Mouse (Mus musculus): ENCODE data around the gene Podxl2. TPM values are rescaled to one million over a fixed set of nuclear protein-coding genes. Genes with fewer than 3 reads are reported as not detected.

The Podxl2 gene
- polyA plus RNA-seq, 1 experiment from 2014 or later, result 56.8 TPM

- no peaks in the 10 kb centered on the region for H3K4me1 ChIP-seq (ENCODE audit: control insufficient read depth, insufficient read depth, low read length)
- no peak overlapping the region for H3K27ac ChIP-seq (replicated peaks; ENCODE audit: low read depth, low read length)
- no peak overlapping the region for H3K4me2 ChIP-seq (ENCODE audit: low read depth, low read length)
- no peaks in the 10 kb centered on the region for H3K9me3 ChIP-seq (replicated peaks; ENCODE audit: control insufficient read depth, low read length)
- H3K4me3 ChIP-seq (ENCODE audit: low read depth, low read length), result no peak overlapping the region
- WGBS, result 77% methylated on average over 5 of the region's 5 CpGs
- no peak for ATAC-seq (replicated peaks; ENCODE audit: insufficient number of reproducible peaks, low FRiP score, low TSS enrichment, low read depth)
- no peak overlapping the region for H3K9ac ChIP-seq (replicated peaks; ENCODE audit: low read length)
- no peaks in the 10 kb centered on the region for H3K36me3 ChIP-seq (replicated peaks; ENCODE audit: control insufficient read depth, insufficient read depth, low read depth, low read length)
- no peaks in the 10 kb centered on the region for H3K27me3 ChIP-seq (ENCODE audit: control insufficient read depth, insufficient read depth, low read length)
- DNase-seq (ENCODE audit: low spot score), result no peak
These were observed 20.3 kb downstream of the Podxl2 start for GRCm38 (mm10) chr6:88854509-88854908.

GRCm38 (mm10) chr6:88850034-88850433, 24.8 kb downstream of the Podxl2 start:
- no peak for ATAC-seq (replicated peaks; ENCODE audit: insufficient number of reproducible peaks, low FRiP score, low TSS enrichment, low read depth)
- no peaks in the 10 kb centered on the region for H3K36me3 ChIP-seq (replicated peaks; ENCODE audit: control insufficient read depth, insufficient read depth, low read depth, low read length)

GRCm38 (mm10) chr6:88849270-88849669, 25.6 kb downstream of the Podxl2 start:
- H3K4me3 ChIP-seq (ENCODE audit: low read depth, low read length), result no peak overlapping the region
- H3K9me3 ChIP-seq (replicated peaks; ENCODE audit: control insufficient read depth, low read length), result no peaks in the 10 kb centered on the region
- no peak overlapping the region for H3K9ac ChIP-seq (replicated peaks; ENCODE audit: low read length)
- H3K4me1 ChIP-seq (ENCODE audit: control insufficient read depth, insufficient read depth, low read length), result no peaks in the 10 kb centered on the region
- DNase-seq (ENCODE audit: low spot score) (no peak), ATAC-seq (replicated peaks; ENCODE audit: insufficient number of reproducible peaks, low FRiP score, low TSS enrichment, low read depth) (no peak)
- no peak overlapping the region for H3K27ac ChIP-seq (replicated peaks; ENCODE audit: low read depth, low read length)
- H3K27me3 ChIP-seq (ENCODE audit: control insufficient read depth, insufficient read depth, low read length), result no peaks in the 10 kb centered on the region
- WGBS, result 48% methylated on average over 4 of the region's 4 CpGs
- no peak overlapping the region for H3K4me2 ChIP-seq (ENCODE audit: low read depth, low read length)
- H3K36me3 ChIP-seq (replicated peaks; ENCODE audit: control insufficient read depth, insufficient read depth, low read depth, low read length), result no peaks in the 10 kb centered on the region

More at GRCm38 (mm10) chr6:88850034-88850433, 24.8 kb downstream of the Podxl2 start:
- H3K4me3 ChIP-seq (ENCODE audit: low read depth, low read length), result no peak overlapping the region
- no peak for DNase-seq (ENCODE audit: low spot score)
- no peaks in the 10 kb centered on the region for H3K27me3 ChIP-seq (ENCODE audit: control insufficient read depth, insufficient read depth, low read length)
- H3K4me2 ChIP-seq (ENCODE audit: low read depth, low read length), result no peak overlapping the region
- no peak overlapping the region for H3K27ac ChIP-seq (replicated peaks; ENCODE audit: low read depth, low read length)
- no peaks in the 10 kb centered on the region for H3K4me1 ChIP-seq (ENCODE audit: control insufficient read depth, insufficient read depth, low read length)
- no peak overlapping the region for H3K9ac ChIP-seq (replicated peaks; ENCODE audit: low read length)
- WGBS, result 90% methylated on average over 7 of the region's 7 CpGs
- H3K9me3 ChIP-seq (replicated peaks; ENCODE audit: control insufficient read depth, low read length), result no peaks in the 10 kb centered on the region

GRCm38 (mm10) chr6:88847571-88847970, 27.3 kb downstream of the Podxl2 start:
- no peak for DNase-seq (ENCODE audit: low spot score)
- H3K9ac ChIP-seq (replicated peaks; ENCODE audit: low read length), result no peak overlapping the region
- H3K4me1 ChIP-seq (ENCODE audit: control insufficient read depth, insufficient read depth, low read length), result peaks cover 3% of the 10 kb centered on the region; the same call in 1 of the 2 replicates
- H3K27ac ChIP-seq (replicated peaks; ENCODE audit: low read depth, low read length), result no peak overlapping the region
- no peaks in the 10 kb centered on the region for H3K36me3 ChIP-seq (replicated peaks; ENCODE audit: control insufficient read depth, insufficient read depth, low read depth, low read length)
- H3K4me2 ChIP-seq (ENCODE audit: low read depth, low read length), result no peak overlapping the region
- H3K4me3 ChIP-seq (ENCODE audit: low read depth, low read length), result no peak overlapping the region
- H3K9me3 ChIP-seq (replicated peaks; ENCODE audit: control insufficient read depth, low read length), result no peaks in the 10 kb centered on the region
- WGBS, result 66% methylated on average over 2 of the region's 2 CpGs
- no peak for ATAC-seq (replicated peaks; ENCODE audit: insufficient number of reproducible peaks, low FRiP score, low TSS enrichment, low read depth)
- no peaks in the 10 kb centered on the region for H3K27me3 ChIP-seq (ENCODE audit: control insufficient read depth, insufficient read depth, low read length)

GRCm38 (mm10) chr6:88844901-88845565, 29.8 kb downstream of the Podxl2 start:
- ATAC-seq (replicated peaks; ENCODE audit: insufficient number of reproducible peaks, low FRiP score, low TSS enrichment, low read depth) (no peak), DNase-seq (ENCODE audit: low spot score) (no peak)
- Histone ChIP-seq H3K9ac (replicated peaks; ENCODE audit: low read length) (no peak overlapping the region), H3K9me3 (replicated peaks; ENCODE audit: control insufficient read depth, low read length) (no peaks in the 10 kb centered on the region), H3K36me3 (replicated peaks; ENCODE audit: control insufficient read depth, insufficient read depth, low read depth, low read length) (no peaks in the 10 kb centered on the region), H3K4me2 (ENCODE audit: low read depth, low read length) (no peak overlapping the region), H3K4me3 (ENCODE audit: low read depth, low read length) (no peak overlapping the region), H3K4me1 (ENCODE audit: control insufficient read depth, insufficient read depth, low read length) (peaks cover 7% of the 10 kb centered on the region; the same call in 1 of the 2 replicates), H3K27ac (replicated peaks; ENCODE audit: low read depth, low read length) (no peak overlapping the region), H3K27me3 (ENCODE audit: control insufficient read depth, insufficient read depth, low read length) (no peaks in the 10 kb centered on the region)
- WGBS, result 80% methylated on average over 7 of the region's 7 CpGs

- no peaks in the 10 kb centered on the region for H3K36me3 ChIP-seq (replicated peaks; ENCODE audit: control insufficient read depth, insufficient read depth, low read depth, low read length)
- DNase-seq (ENCODE audit: low spot score), result no peak
- H3K27me3 ChIP-seq (ENCODE audit: control insufficient read depth, insufficient read depth, low read length), result no peaks in the 10 kb centered on the region
- H3K27ac ChIP-seq (replicated peaks; ENCODE audit: low read depth, low read length), result no peak overlapping the region
- no peak overlapping the region for H3K4me3 ChIP-seq (ENCODE audit: low read depth, low read length)
- no peak overlapping the region for H3K4me2 ChIP-seq (ENCODE audit: low read depth, low read length)
- 74% methylated on average over 9 of the region's 9 CpGs for WGBS
- peaks cover 7% of the 10 kb centered on the region; the same call in 1 of the 2 replicates for H3K4me1 ChIP-seq (ENCODE audit: control insufficient read depth, insufficient read depth, low read length)
- H3K9me3 ChIP-seq (replicated peaks; ENCODE audit: control insufficient read depth, low read length), result no peaks in the 10 kb centered on the region
- no peak overlapping the region for H3K9ac ChIP-seq (replicated peaks; ENCODE audit: low read length)
- no peak for ATAC-seq (replicated peaks; ENCODE audit: insufficient number of reproducible peaks, low FRiP score, low TSS enrichment, low read depth)
These were observed 30.8 kb downstream of the Podxl2 start for GRCm38 (mm10) chr6:88843781-88844725.

GRCm38 (mm10) chr6:88843241-88843640, 31.6 kb downstream of the Podxl2 start:
- H3K27ac ChIP-seq (replicated peaks; ENCODE audit: low read depth, low read length), result peak overlapping the region; percentile 71; the same call in 1 of the 2 replicates
- H3K4me1 ChIP-seq (ENCODE audit: control insufficient read depth, insufficient read depth, low read length), result peaks cover 7% of the 10 kb centered on the region; the same call in 1 of the 2 replicates
- peak overlapping the region; percentile 70 for H3K9ac ChIP-seq (replicated peaks; ENCODE audit: low read length)
- H3K27me3 ChIP-seq (ENCODE audit: control insufficient read depth, insufficient read depth, low read length), result no peaks in the 10 kb centered on the region
- H3K4me3 ChIP-seq (ENCODE audit: low read depth, low read length), result peak overlapping the region; percentile 84
- WGBS, result 73% methylated on average over 7 of the region's 7 CpGs
- DNase-seq (ENCODE audit: low spot score) (no peak), ATAC-seq (replicated peaks; ENCODE audit: insufficient number of reproducible peaks, low FRiP score, low TSS enrichment, low read depth) (no peak)
- no peaks in the 10 kb centered on the region for H3K36me3 ChIP-seq (replicated peaks; ENCODE audit: control insufficient read depth, insufficient read depth, low read depth, low read length)
- H3K9me3 ChIP-seq (replicated peaks; ENCODE audit: control insufficient read depth, low read length), result no peaks in the 10 kb centered on the region
- peak overlapping the region; percentile 91 for H3K4me2 ChIP-seq (ENCODE audit: low read depth, low read length)
